Mouse (Mus musculus): ENCODE data around the gene Limch1.

- TF ChIP-seq POLR2A (IDR thresholded peaks at IDR 0.05; ENCODE audit: low read depth, low read length) = no peak
- TF ChIP-seq CTCF (IDR thresholded peaks at IDR 0.05; ENCODE audit: borderline replicate concordance, insufficient read depth, low read length) = no peak
Observed at GRCm38 (mm10) chr5:66955245-66955644, 209.6 kb downstream of the Limch1 start.
